Mouse (Mus musculus) heart, embryonic 16.5 days (tissue): ENCODE results near the gene Il21r. TPM values are rescaled to one million over a fixed set of nuclear protein-coding genes. Genes with fewer than 3 reads are reported as not detected.

Experiments
- ATAC-seq: fragments of 200-750 bp; cut with Nextera tagmentation; replicated peaks from 2 replicates; pipeline ENCODE4 v1.8.0; 2017; ENCODE audit warnings: moderate number of reproducible peaks; ENCODE audit not compliant: insufficient read depth, low FRiP score; ENCODE audit errors: extremely low read depth
- H3K27ac ChIP-seq: fragments of 300-500 bp; sonication (generic); 2 replicates; pipeline ENCODE4 v1.5.1; 2014; ENCODE audit warnings: mild to moderate bottlenecking, low read length, control low read depth, moderate library complexity
- H3K27me3 ChIP-seq: fragments of 300-500 bp; sonication (generic); 2 replicates; pipeline ENCODE4 v1.6.1; 2014; ENCODE audit warnings: low read length, mixed read lengths; ENCODE audit not compliant: control insufficient read depth, insufficient read depth
- H3K36me3 ChIP-seq: fragments of 300-500 bp; sonication (generic); 2 replicates; pipeline ENCODE4 v1.6.1; 2014; ENCODE audit not compliant: control insufficient read depth, insufficient read depth
- H3K4me1 ChIP-seq: fragments of 300-500 bp; sonication (generic); 2 replicates; pipeline ENCODE4 v1.6.1; 2014; ENCODE audit warnings: low read length, mixed read lengths; ENCODE audit not compliant: control insufficient read depth, insufficient read depth
- H3K4me2 ChIP-seq: fragments of 300-500 bp; sonication (generic); 2 replicates; pipeline ENCODE4 v1.6.1; 2014; ENCODE audit warnings: low read depth, mild to moderate bottlenecking, control low read depth, low read length
- H3K4me3 ChIP-seq: fragments of 300-500 bp; sonication (generic); 2 replicates; pipeline ENCODE4 v1.5.1; 2014; ENCODE audit warnings: mild to moderate bottlenecking, control low read depth, low read length
- H3K9ac ChIP-seq: fragments of 300-500 bp; sonication (generic); 2 replicates; pipeline ENCODE4 v1.6.1; 2014; ENCODE audit warnings: low read length, control low read depth
- H3K9me3 ChIP-seq: fragments of 300-500 bp; sonication (generic); replicated peaks from 2 replicates; pipeline ENCODE4 v1.6.1; 2016; ENCODE audit warnings: low read length; ENCODE audit not compliant: control insufficient read depth
- WGBS: fragments of 180-500 bp; shearing (Covaris S2); extraction: QIAGEN DNeasy Blood & Tissue Kit; methylation state at CpG from one replicate; pipeline ENCODE4 v1.1.7; 2014; 5-methylcytosine and 5-hydroxymethylcytosine counted together
- polyA plus RNA-seq: library from polyadenylated mRNA; unstranded; fragments of >200 nt; fragmentation: Nextera tagmentation; extraction: Ambion mirVana; gene quantifications from 2 replicates; pipeline ENCODE4 v1.2.1, GENCODE M21; 2015

Gene Il21r
- polyA plus RNA-seq, 1 experiment from 2014 or later, result 3.2 TPM

DNA sequence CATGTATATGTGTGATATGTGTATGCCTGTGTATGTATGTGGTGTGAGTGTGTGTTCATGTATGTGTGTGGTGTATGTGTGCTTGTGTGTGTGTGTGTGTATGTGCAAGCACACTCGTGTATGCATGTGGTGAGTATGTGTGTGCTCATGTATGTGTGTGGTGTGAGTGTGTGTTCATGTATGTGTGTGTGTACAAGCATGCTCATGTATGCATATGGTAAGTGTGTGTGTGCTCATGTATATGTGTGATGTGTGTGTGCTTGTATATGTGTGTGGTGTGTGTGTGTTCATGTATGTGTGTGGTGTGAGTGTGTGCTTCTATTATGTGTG is 23.0 kb upstream of the Il21r start:
- H3K4me3 ChIP-seq, result no peak overlapping the region
- ATAC-seq, result no peak
- H3K9ac ChIP-seq, result no peak overlapping the region
- no peaks in the 10 kb centered on the region for H3K36me3 ChIP-seq
- WGBS, result 80% methylated on average over 1 of the region's 1 CpGs
- H3K9me3 ChIP-seq, result no peaks in the 10 kb centered on the region
- H3K27me3 ChIP-seq, result no peaks in the 10 kb centered on the region
- H3K27ac ChIP-seq, result no peak overlapping the region
- peaks cover 16% of the 10 kb centered on the region for H3K4me1 ChIP-seq
- no peak overlapping the region for H3K4me2 ChIP-seq

DNA sequence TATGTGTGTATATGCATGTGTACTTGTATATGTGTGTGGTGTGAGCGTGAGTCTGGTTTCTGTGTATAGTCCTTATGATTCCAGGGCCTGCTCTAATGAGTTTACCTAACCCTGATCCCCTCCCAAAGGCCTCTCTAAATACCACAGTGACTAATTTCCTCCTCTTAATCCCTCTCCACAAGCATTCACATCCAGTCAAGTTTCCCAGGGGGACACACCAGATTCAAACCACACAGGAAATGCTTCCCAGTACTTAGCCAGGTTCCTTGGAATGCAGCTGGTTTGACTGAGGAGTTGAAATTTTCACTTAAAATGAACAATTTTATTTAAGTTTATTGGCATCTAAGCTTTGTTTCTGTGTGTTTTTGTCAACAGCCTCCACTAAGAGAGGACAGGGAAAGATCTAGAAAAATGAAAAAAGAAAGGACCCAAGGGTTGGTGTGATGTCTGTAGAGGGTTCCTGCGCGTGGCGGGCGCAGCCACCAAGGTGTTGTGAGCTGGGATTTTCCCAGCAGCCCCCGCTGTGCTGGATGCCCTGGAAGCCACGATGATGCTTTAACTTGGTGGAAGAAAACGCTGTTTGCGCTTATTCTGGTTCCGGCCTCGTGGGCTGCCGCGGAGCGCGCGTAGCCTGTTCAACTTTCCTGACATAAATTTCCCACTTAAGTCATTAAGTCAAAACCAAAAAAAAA is 22.5 kb upstream of the Il21r start:
- Histone ChIP-seq H3K27ac (no peak overlapping the region), H3K9ac (no peak overlapping the region; the same call in 1 of the 2 replicates), H3K27me3 (no peaks in the 10 kb centered on the region), H3K4me1 (peaks cover 16% of the 10 kb centered on the region), H3K4me3 (peak overlapping the region; percentile 37), H3K36me3 (no peaks in the 10 kb centered on the region), H3K4me2 (peak overlapping the region; percentile 67), H3K9me3 (no peaks in the 10 kb centered on the region)
- no peak for ATAC-seq
- 12% methylated on average over 16 of the region's 16 CpGs for WGBS

DNA sequence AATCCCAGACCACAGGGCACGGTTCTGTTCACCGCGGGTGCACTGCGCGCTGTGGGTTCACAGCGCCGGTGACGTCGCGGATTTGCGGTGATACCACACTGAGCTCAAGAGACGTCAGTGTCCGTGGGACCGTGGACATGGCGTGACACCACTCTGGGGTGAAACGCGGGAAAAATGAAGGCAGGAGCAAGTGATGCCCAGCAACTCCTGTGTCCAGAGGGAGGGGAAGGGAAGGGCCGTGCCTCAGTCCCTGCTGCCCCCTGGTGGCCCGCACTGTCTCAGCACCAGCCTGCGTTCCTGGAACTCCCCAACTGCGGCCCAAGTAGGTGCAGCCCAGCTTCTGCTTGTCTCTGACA is 21.9 kb upstream of the Il21r start:
- Histone ChIP-seq H3K36me3 (no peaks in the 10 kb centered on the region), H3K27ac (no peak overlapping the region), H3K4me3 (peak overlapping the region; percentile 37), H3K4me2 (peak overlapping the region; percentile 67), H3K9ac (no peak overlapping the region; the same call in 1 of the 2 replicates), H3K9me3 (no peaks in the 10 kb centered on the region), H3K4me1 (peaks cover 16% of the 10 kb centered on the region), H3K27me3 (no peaks in the 10 kb centered on the region)
- 3% methylated on average over 21 of the region's 21 CpGs for WGBS
- ATAC-seq, result peak; percentile 65

DNA sequence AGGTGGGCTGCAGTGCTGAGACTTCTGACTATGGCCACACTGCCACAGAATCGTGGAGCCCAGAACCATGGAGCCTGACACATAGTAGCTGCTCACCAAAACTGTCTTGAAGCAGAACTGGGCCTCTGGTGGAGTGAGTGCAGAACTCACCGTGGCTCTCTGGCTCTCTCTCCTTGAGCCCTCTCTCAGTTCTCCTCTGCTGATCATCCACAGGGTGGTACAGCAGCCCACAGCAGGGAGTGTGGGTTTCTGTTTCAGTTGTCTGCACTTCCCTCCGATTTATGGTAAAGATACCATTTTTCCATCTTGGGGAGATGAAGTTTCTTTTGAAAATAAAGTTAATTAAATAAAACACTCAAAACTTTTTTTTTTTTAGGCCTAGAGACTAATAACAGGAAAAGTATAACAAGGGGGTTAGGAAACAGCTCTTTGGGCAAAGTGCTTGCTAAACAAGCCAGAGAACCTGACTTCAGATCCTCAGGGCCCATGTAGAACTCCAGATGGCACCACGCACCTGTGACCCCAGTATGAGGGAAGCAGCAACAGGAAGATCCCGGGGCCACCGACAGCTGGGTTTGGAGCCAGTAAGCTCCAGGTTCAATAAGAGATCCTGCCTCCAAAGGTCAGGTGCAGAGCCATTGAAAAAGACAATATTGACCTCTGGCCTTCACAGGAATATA is 19.8 kb upstream of the Il21r start:
- no peaks in the 10 kb centered on the region for H3K27me3 ChIP-seq
- H3K9me3 ChIP-seq, result no peaks in the 10 kb centered on the region
- H3K36me3 ChIP-seq, result no peaks in the 10 kb centered on the region
- peaks cover 4% of the 10 kb centered on the region; the same call in 1 of the 2 replicates for H3K4me1 ChIP-seq
- H3K9ac ChIP-seq, result no peak overlapping the region
- H3K4me3 ChIP-seq, result no peak overlapping the region
- no peak overlapping the region for H3K4me2 ChIP-seq
- no peak for ATAC-seq
- WGBS, result 60% methylated on average over 6 of the region's 6 CpGs
- no peak overlapping the region for H3K27ac ChIP-seq

DNA sequence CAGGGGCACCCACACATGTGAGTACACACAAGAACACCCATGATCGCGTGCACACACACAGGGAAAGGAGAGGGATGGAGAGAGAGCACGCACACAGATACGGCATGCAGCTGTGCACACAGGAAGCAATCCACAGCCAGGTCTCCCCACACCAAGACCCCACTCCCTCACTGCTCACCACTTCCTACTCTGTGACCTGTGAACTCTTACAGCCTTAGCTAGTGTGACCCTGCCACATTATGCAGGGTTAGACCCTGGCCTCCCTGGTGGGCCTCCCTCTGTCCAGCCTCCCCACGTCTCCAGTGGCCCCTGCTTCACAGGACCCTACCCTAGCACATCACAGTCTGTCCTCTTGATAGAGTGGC is 19.2 kb upstream of the Il21r start:
- H3K4me3 ChIP-seq, result no peak overlapping the region
- H3K27me3 ChIP-seq, result no peaks in the 10 kb centered on the region
- H3K4me2 ChIP-seq, result no peak overlapping the region
- peaks cover 4% of the 10 kb centered on the region; the same call in 1 of the 2 replicates for H3K4me1 ChIP-seq
- H3K36me3 ChIP-seq, result no peaks in the 10 kb centered on the region
- no peak overlapping the region for H3K9ac ChIP-seq
- H3K9me3 ChIP-seq, result no peaks in the 10 kb centered on the region
- H3K27ac ChIP-seq, result no peak overlapping the region
- WGBS, result 79% methylated on average over 5 of the region's 5 CpGs
- ATAC-seq, result no peak

DNA sequence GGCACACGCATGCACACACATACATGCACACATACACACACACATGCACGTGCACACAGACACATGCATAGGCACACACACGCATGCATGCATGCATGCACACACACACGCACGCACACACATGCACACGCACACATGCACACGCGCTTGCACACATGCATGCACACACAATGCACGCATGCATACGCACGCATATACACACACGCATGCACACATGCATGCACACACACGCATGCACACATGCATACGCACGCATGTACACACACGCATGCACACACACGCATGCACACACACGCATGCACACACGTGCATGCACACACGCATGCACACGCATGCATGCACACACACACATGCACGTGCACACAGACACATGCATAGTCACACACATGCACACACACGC is 16.9 kb upstream of the Il21r start:
- Histone ChIP-seq H3K27ac (no peak overlapping the region), H3K9ac (no peak overlapping the region), H3K4me3 (no peak overlapping the region), H3K36me3 (no peaks in the 10 kb centered on the region), H3K4me2 (no peak overlapping the region), H3K4me1 (no peaks in the 10 kb centered on the region), H3K9me3 (no peaks in the 10 kb centered on the region), H3K27me3 (no peaks in the 10 kb centered on the region)
- no peak for ATAC-seq
- WGBS, result 97% methylated on average over 23 of the region's 23 CpGs

DNA sequence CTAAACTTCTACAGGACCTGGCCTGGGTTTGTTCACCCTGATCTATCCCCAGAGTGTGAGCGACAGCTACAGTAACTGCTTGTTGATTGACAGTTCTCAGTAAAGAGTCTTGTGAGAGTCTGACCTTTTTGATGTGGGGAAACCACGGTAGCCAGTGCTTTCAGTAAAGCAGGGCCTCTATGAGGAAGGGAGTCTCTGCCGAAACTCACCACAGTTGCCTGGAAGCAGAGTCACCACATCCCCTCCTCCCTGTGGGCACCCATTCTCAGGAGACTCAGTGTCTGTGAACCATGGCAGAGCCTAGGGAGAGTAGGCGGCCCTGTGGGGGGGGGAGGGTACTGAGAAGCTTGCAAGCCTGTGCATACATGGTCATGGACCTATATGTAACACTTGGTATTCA is 14.5 kb upstream of the Il21r start:
- WGBS, result 64% methylated on average over 4 of the region's 4 CpGs
- Histone ChIP-seq H3K27ac (no peak overlapping the region), H3K27me3 (no peaks in the 10 kb centered on the region)

DNA sequence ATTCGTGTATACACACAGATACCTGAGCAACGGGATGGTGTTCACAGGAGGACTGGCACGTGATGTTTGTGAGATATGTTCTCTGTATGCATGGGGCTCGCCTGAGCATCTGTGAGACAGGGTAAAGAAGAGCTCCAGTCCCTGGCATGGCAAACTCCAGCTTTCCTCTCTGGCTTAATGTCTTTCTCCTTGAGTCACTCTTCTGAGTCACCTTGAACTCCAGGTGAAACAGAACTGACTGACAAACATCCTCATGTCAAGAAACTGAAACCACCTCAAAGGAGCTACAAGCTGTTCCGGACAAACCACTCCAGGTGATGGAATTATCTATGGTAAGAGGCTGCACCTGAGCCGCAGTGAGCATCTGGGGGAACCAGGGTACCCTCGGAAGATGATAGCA is 13.3 kb upstream of the Il21r start:
- ATAC-seq, result no peak
- no peaks in the 10 kb centered on the region for H3K9me3 ChIP-seq
- no peak overlapping the region for H3K27ac ChIP-seq
- no peak overlapping the region for H3K9ac ChIP-seq
- no peak overlapping the region for H3K4me2 ChIP-seq
- no peaks in the 10 kb centered on the region for H3K4me1 ChIP-seq
- no peaks in the 10 kb centered on the region for H3K27me3 ChIP-seq
- no peak overlapping the region for H3K4me3 ChIP-seq
- WGBS, result 80% methylated on average over 7 of the region's 7 CpGs
- no peaks in the 10 kb centered on the region for H3K36me3 ChIP-seq

More for the DNA sequence above, 14.5 kb upstream of the Il21r start:
- H3K36me3 ChIP-seq, result no peaks in the 10 kb centered on the region
- H3K4me2 ChIP-seq, result no peak overlapping the region
- H3K9me3 ChIP-seq, result no peaks in the 10 kb centered on the region
- no peaks in the 10 kb centered on the region for H3K4me1 ChIP-seq
- H3K4me3 ChIP-seq, result no peak overlapping the region
- ATAC-seq, result peak; percentile 43; the same call in 1 of the 2 replicates
- no peak overlapping the region for H3K9ac ChIP-seq

DNA sequence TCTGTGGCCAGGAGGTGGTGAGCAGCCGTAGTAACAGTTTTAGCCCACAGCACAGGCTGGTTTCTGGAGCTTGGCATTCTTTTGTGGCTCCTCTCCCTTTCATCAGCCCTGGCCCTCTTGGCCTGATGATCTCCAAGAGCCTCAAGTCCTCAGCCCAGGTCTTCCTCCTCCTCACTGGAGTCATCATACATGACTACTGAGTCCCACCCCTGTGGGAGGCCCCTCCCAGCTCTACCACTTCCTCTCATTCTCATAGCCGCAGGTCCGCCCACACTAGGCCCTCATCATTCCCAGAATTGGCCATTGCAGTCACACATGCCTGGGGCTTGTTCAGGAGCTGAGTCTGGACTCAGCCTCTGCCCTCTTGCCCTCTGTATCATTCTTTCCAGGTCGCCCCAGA is 9.4 kb upstream of the Il21r start:
- 70% methylated on average over 4 of the region's 4 CpGs for WGBS
- no peaks in the 10 kb centered on the region for H3K36me3 ChIP-seq

More for the DNA sequence above, 9.4 kb upstream of the Il21r start:
- Histone ChIP-seq H3K27ac (no peak overlapping the region), H3K4me3 (no peak overlapping the region), H3K9ac (no peak overlapping the region), H3K27me3 (no peaks in the 10 kb centered on the region), H3K4me2 (no peak overlapping the region), H3K9me3 (no peaks in the 10 kb centered on the region), H3K4me1 (no peaks in the 10 kb centered on the region; the same call in 1 of the 2 replicates)
- peak; percentile 15; the same call in 1 of the 2 replicates for ATAC-seq
